Mouse (Mus musculus) erythroblast, embryonic 14.5 days (primary cell): Measurements from ENCODE around the gene Gm15319. TPM values are rescaled to one million over a fixed set of nuclear protein-coding genes. Genes with fewer than 3 reads are reported as not detected.
"Not testable (repeated sequence)": the region's sequence is repeated elsewhere in the genome, so short reads cannot be mapped to it uniquely, and the experiment has no call there.

Source experiments
- H3K27me3 ChIP-seq: 2 replicates; pipeline ENCODE4 v1.6.1; 2012; ENCODE audit warnings: inconsistent platforms; ENCODE audit not compliant: control insufficient read depth
- H3K36me3 ChIP-seq: 2 replicates; pipeline ENCODE4 v1.6.1; 2012; ENCODE audit warnings: mild to moderate bottlenecking, inconsistent platforms; ENCODE audit not compliant: control insufficient read depth
- H3K4me1 ChIP-seq: 2 replicates; pipeline ENCODE4 v1.6.1; 2012; ENCODE audit warnings: inconsistent platforms; ENCODE audit not compliant: control insufficient read depth
- H3K4me3 ChIP-seq: replicated peaks from 2 replicates; pipeline ENCODE3; 2012; ENCODE audit warnings: moderate library complexity, mild to moderate bottlenecking, inconsistent platforms
- H3K9me3 ChIP-seq: 2 replicates; pipeline ENCODE4 v1.6.1; 2012; ENCODE audit warnings: low read length, inconsistent platforms, mixed read lengths; ENCODE audit not compliant: control insufficient read depth
- polyA plus RNA-seq: library from polyadenylated mRNA; stranded (reverse); fragments of >175 nt; gene quantifications from 2 replicates; pipeline ENCODE4 v1.2.3, GENCODE M21; 2012

Gene Gm15319
- polyA plus RNA-seq, 1 experiment: not detected

- not testable (repeated sequence) for H3K9me3 ChIP-seq, H3K36me3 ChIP-seq, H3K4me3 ChIP-seq, H3K4me1 ChIP-seq, H3K27me3 ChIP-seq
These were observed 75.3 kb downstream of the Gm15319 start for GRCm38 (mm10) chr8:20287706-20288105.
